Mouse (Mus musculus): ENCODE data around the gene Ccdc88a.

DNA sequence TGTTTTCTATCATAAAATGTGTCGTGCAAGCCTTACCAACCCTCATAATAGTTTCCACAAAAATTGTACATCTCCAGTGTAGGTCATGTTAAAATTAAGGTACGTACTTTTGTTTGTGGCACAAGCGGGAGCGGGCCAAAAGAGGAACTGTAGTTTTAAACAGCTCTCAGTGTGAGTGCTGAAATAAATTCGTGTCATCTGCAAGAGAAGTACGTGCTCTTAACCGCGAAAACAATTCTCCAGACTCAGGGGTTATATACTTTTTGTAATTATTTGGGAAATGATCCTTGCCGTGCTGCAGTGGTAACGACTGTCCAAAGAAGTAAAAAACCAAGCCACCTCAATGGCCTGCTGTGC is 140.8 kb downstream of the Ccdc88a start:
- TF ChIP-seq CTCF (conservative IDR thresholded peaks at IDR 0.05; ENCODE audit: insufficient read depth, insufficient read length, low read depth, low read length), result no peak
- TF ChIP-seq POLR2A (IDR thresholded peaks at IDR 0.05; ENCODE audit: low read depth, low read length), result no peak

All from kidney, adult 2 months (tissue).